Mouse (Mus musculus) liver, postnatal 0 days (tissue): Measurements from ENCODE around the gene Kcnn1.

Experiments
- CTCF ChIP-seq: sonication (generic); IDR thresholded peaks from 2 replicates; pipeline ENCODE4 v1.5.1; 2016; ENCODE audit warnings: antibody characterized with exemption, low read depth
- EP300 ChIP-seq: IDR thresholded peaks from 2 replicates; pipeline ENCODE4 v1.6.1; 2016; ENCODE audit warnings: antibody characterized with exemption, low read depth, mild to moderate bottlenecking

GRCm38 (mm10) chr8:70836666-70837065 is 26.4 kb downstream of the Kcnn1 start:
- TF ChIP-seq CTCF (no peak), EP300 (no peak)
